Mouse (Mus musculus): ENCODE results near the gene Gucy1b2. TPM values are rescaled to one million over a fixed set of nuclear protein-coding genes. Genes with fewer than 3 reads are reported as not detected.

Gene Gucy1b2
- total RNA-seq, 2 experiments from 2014 or later = 0.18 to 0.27 TPM

DNA sequence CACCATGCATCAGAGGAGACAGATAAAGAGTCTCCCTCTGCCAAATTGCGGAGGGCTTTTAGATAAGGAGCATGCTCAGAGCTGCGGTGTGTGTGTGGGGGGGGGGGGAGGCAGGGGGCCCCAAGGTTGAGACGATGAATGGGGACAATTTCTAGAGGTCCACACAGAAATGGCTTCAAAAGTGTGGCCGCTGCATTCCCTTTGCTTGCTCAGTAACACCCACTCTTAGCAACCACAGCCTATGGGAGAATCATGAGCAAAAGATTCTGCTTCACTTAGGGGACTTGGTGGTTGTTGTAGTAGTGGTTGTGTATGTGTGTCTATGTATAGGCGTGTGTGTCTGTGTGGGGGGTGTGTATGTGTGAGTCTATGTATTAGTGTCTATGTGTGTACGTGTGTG is 75.5 kb downstream of the Gucy1b2 start:
- intact Hi-C loops (cut with DNase I) = no loop called here
- DNase-seq (ENCODE audit: low spot score in 2 of 2) = no peak

DNA sequence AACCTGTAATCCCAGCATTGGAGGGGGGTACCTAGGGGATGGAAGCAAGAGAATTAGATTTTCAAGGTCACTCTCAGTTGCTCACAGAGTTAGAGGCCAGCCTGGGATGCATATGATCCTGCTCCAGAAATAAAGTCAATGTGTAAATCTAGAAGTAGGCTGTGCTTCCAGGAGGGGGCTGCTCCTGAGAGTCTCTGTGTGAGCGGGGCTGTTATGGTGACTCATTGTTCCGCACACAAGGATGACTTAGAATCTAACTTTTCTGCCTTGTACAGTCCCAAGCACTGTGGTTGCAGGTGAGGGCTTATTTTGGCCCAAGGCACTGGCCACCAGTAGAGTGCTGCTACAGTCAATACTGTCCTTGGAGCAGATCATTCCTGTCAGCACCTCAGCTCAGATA is 76.7 kb downstream of the Gucy1b2 start:
- intact Hi-C loops (cut with DNase I) = no loop called here
- DNase-seq (ENCODE audit: low spot score in 2 of 2) = no peak

DNA sequence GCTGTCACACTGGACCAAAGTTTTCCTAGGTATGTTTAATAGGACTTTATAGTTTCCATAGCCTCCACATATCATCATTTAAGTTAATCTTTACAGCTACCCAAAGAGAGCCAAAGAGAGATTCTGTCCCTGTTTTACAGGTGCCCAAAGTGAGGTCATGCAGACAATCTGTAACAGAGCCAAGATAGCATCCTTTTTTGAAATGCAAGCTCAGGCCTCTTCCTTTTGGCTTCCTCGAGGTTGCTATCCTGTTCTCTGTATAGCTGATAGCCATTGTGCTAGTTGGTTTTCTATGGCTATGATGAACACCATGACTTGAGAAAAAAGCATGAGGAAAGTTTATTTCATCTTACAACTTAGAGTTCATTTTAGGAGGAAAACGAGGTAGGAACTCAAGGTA is 80.0 kb downstream of the Gucy1b2 start:
- intact Hi-C loops (cut with DNase I) = no loop called here
- no peak for DNase-seq (ENCODE audit: low spot score in 2 of 2)

DNA sequence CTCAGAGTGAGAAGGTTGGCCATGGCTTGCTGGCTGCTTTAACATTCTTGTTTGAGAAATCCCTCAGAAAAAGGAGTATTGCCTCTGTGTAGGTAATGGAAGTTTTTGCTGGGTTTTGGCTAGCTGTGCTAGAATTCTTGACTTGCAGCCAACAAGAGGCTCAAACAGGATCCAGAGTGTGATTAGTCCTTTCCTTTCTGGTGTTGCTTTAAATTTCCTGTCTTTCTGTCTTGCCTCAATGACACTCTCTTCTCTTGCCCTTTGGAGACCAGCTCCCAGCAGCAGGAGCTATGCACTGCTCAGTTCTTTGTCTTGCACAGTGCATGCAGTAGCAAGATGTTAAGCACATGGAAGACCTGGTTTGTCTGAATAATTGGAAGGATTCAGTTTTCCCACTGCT is 80.4 kb downstream of the Gucy1b2 start:
- DNase-seq (ENCODE audit: low spot score in 2 of 2) = no peak
- intact Hi-C loops (cut with DNase I) = no loop called here

DNA sequence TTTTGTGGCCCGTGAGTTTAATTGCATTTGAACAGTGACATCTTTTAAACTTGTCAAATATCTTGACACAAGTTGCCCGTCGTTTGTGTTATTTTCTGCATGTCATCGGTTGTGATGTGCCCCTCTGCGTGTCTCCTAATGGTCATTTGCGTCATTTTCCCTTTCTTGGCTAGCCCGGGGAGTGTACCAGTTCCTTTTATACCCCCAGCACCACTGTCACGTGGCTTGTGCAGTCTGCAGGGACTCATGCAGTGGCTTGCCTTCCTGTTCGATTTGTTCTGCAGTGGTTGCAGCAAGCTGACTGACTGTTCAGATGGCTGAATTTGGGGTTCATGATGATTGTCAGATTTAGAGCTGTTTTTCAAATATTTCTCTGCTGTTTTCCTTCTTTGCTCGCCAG is 82.1 kb downstream of the Gucy1b2 start:
- intact Hi-C loops (cut with DNase I) = no loop called here
- no peak for DNase-seq (ENCODE audit: low spot score in 2 of 2)

DNA sequence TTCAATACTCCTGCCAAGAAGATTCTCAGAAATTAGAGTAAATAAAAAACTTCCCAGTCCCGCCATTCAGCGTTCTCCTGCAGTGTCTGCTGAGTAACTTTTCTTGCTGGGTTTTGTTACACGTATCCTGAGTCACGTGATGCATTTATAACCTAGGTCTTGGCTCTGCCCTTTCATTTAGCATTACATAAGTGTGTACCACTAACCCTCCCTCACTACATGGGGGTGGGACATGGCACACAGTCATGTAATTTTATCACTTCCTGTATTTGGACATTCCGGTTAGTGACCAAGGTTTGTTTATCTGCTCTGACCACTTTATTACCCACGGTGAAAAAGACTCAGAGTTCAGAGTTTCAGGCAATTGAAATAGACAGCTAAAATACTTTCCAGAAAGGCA is 85.3 kb downstream of the Gucy1b2 start:
- no peak for DNase-seq (ENCODE audit: low spot score in 2 of 2)
- intact Hi-C loops (cut with DNase I) = no loop called here

DNA sequence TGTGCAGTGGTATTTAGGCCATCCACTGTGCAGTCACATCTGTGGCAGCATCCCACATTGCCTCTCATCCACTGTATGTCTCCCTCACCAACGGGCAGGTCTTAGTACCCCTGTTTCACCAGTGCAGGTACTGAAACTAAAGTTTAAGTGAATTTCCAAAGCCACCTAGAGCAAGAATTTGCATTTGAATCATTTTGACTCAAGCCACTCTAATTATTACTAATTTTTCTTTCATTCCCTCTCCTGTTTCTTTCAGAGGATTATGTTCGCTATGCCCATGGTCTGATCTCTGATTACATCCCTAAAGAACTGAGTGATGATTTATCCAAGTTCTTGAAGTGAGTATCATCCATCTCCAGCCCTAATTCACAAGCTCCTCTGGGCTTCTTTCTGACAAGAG is 92.3 kb downstream of the Gucy1b2 start:
- intact Hi-C loops (cut with DNase I) = no loop called here
- DNase-seq (ENCODE audit: low spot score in 2 of 2) = no peak

DNA sequence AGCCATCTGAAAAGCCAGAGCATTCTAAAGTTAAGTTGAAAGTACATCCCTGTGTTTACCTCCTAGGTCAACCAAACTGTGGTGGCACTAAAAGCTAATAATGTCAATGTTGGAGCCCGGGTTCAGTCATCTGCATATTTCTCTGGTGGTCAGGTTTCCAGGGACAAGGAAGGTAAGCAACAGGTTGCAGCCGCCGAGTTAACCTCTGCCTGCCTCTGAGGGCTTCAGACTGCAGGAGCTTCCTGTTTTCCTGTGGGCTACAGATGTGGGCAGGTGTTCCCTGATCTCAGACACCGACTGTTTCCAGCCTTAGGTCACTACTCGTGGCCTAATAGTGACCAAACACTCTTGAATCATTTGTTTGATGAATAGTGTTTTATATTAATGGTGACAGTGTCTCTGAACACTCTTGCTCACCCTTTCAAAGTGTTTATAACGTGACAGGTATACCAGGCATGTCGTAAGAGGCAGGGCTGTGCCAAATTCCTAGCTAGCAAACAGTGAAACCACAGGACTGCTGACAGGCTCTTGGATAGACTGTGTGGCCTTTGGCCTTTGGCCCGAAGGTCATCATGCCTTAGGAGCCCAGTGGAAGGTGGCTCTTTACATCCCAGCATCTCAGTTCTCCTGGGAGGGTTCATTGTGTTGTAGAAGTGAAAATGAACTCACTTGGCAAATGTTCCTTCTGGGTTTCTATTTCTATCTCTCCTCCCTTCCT is 94.7 kb downstream of the Gucy1b2 start:
- intact Hi-C loops (cut with DNase I) = no loop called here
- no peak for DNase-seq (ENCODE audit: low spot score in 2 of 2)

DNA sequence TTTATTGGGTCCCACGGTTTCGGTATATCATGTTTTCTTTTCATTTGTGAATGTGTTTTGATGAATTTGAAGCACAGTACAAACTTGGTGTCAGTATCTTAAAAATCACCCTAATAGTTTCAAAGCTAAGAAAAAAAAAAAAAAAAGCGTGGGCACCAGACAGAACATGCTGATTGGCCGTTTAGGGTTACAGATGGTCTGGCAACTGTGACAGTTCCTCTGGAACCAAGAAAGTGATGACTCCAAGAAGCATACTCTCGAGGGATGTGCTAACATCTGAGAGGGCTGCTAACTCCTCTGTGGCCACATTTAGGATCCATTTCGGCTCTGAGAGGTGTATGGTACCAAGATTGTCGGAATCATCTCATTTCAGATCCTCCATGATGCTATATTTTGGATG is 100.9 kb downstream of the Gucy1b2 start:
- intact Hi-C loops (cut with DNase I) = no loop called here
- DNase-seq (ENCODE audit: low spot score in 2 of 2) = no peak

DNA sequence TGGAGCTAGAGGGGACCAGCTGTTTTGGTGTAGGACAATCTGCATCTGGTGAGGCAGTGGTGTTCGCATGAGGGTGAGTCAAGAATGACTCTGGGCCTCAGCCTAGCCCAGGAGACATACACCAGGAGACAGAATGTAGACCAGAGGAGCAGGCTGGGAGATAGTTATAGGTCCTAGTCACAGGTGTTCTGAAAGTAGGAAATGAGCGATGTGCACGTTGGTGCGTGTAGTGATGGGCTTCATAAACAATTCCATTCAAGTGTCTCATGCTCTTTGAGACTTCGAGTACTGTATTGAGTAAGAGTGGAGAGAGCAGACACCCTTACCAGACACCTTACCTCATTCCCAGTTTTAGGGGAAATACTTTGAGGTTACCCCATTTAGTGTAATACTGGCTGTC is 102.3 kb downstream of the Gucy1b2 start:
- intact Hi-C loops (cut with DNase I) = no loop called here
- no peak for DNase-seq (ENCODE audit: low spot score in 2 of 2)

DNA sequence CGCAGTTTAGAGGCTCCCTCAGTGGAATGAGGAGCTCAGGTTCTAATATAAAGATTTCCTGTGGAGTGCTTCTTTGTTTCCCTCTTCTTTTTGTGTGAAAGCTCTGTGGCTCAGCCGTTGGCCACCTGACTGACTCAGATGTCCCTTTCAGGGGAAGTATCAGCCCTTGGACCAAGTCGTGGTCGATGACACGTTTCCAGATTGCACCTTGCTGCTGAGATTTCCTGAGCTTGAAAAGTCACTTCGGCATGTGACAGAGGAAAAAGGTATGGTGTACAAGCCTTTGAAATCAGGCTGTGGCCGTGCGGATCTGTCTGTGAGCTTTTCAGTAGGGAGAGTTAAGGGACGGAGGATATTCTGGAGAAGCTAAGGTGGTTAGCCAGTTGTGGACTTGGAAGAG is 102.7 kb downstream of the Gucy1b2 start:
- no peak for DNase-seq (ENCODE audit: low spot score in 2 of 2)
- intact Hi-C loops (cut with DNase I) = no loop called here

DNA sequence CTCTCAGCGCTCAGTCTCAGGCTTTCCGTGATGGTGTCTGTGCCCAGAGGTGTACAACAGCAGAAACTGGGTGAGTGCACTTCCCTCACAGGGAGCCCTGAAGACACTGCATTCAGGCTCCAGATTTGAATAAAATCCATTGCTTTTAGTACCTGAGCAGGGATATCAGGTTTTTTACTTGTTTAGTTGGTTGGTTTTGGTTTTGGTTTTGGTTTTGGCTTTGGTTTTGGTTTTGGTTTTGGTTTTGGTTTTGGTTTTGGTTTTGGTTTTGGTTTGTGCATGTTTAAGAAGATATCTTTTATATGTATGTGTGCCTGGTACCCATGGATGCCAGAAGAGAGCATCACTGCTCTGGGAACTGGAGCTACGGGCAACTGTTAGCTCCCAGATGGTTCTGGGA is 105.2 kb downstream of the Gucy1b2 start:
- no peak for DNase-seq (ENCODE audit: low spot score in 2 of 2)
- intact Hi-C loops (cut with DNase I) = no loop called here

DNA sequence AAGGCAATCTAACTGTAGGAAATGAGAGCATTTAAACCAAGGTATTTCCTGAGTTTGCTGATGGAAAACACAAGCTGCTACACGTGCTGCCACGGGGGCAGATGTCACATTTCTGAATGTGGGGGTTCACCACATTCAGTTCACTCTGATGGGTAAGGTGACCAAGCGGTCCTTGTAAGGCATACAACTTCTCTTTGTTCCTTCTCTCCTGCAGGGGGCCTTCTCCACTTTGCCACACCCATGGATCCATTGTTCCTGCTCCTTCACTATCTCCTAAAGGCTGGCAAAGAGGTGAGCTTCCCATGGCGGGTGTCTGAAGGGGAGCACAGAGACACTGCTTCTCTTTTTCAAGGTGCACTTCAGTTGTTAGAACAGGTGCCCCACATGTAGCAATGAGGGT is 105.9 kb downstream of the Gucy1b2 start:
- no peak for DNase-seq (ENCODE audit: low spot score in 2 of 2)
- intact Hi-C loops (cut with DNase I) = no loop called here

DNA sequence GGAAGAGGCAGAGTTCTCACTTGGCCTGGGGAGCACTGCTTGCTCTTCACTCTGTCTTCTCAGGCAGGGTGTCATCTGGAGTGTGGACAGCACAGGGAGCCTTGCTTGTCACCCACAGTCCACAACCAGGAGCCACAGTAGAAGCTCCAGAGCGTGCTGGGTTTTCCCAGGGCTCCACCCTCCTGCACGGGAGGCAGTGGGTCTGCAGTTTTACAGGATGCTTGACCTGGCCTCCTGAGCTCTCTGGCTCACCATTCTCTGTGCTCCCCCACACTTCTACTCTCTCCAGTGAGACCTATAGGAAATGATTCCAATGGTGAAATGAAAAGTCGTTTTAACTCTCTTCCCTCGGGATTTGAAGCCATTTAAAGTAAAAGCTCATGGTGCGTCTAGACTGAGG is 106.3 kb downstream of the Gucy1b2 start:
- no peak for DNase-seq (ENCODE audit: low spot score in 2 of 2)
- intact Hi-C loops (cut with DNase I) = no loop called here

DNA sequence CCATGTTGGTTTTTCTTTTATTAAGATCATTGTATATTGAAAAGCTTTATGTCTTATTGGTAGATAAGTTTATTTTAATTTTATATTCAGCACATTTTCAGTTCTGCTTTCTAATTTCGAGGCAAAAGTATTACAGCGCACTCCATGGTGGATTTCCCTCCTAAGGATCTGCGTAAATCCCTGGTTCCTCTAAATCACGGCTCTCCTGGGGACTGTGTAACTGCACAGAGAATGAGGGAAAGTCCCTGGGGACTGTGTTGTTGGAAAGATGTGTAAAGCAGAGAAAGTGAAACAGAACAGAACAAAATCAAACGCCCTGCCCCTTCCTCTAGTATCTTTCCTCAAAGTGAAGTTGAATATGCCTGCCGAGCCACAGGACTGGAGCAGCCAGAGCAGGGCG is 109.0 kb downstream of the Gucy1b2 start:
- no peak for DNase-seq (ENCODE audit: low spot score in 2 of 2)
- intact Hi-C loops (cut with DNase I) = no loop called here

DNA sequence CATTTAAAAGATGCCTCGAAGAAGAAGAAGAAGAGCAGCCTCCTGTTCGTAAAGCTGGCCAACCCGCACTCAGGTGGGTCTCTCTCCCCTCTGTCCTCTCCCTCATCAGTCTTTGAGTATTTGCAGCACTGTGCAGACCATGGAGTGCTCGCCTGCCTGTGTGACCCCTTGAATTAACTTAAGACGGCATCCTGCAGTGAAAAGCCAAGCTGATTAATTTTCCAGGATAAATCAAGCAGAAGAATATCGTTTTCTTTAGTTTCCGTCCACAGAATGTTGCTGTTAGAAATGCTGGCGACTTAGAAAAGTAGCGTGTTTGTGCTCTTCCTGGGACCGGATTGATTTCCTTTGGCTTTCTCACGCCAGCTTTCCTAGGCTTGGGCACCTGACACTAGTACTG is 109.5 kb downstream of the Gucy1b2 start:
- intact Hi-C loops (cut with DNase I) = no loop called here
- DNase-seq (ENCODE audit: low spot score in 2 of 2) = no peak

Other genes starting within 250 kb of the Gucy1b2 start
- 10 to 100 TPM; 13.8 to 18.0 TPM for gene Rnaseh2b, start 163.7 kb downstream of the Gucy1b2 start, total RNA-seq (2021)
- 10 to 100 TPM in 1 of 2 experiments, 1 to 10 TPM in 1; 9.7 to 10.1 TPM for gene Dleu7, start 163.2 kb downstream of the Gucy1b2 start, total RNA-seq (2021)
- 10 to 100 TPM; 38.2 to 43.7 TPM for gene Fam124a, start 99.4 kb upstream of the Gucy1b2 start, total RNA-seq (2021)
- not detected for gene Gm4131, start 110.6 kb upstream of the Gucy1b2 start, total RNA-seq (2021)
- not detected for gene Serpine3, start 207.4 kb upstream of the Gucy1b2 start, total RNA-seq (2021)